Mouse (Mus musculus) limb, embryonic 10.5 days (tissue): Measurements from ENCODE around the gene Gm20741. TPM values are rescaled to one million over a fixed set of nuclear protein-coding genes. Genes with fewer than 3 reads are reported as not detected.

Experiments used
- DNase-seq: peaks from one replicate; pipeline ENCODE4 v3.0.0-alpha.2; 2017; ENCODE audit warnings: low spot score
- H3K27ac ChIP-seq: fragments of 300-500 bp; sonication (generic); 2 replicates; pipeline ENCODE4 v1.5.1; 2016; ENCODE audit warnings: mild to moderate bottlenecking
- H3K27me3 ChIP-seq: fragments of 300-500 bp; sonication (generic); 2 replicates; pipeline ENCODE4 v1.6.1; 2016; ENCODE audit warnings: low read depth, mild to moderate bottlenecking; ENCODE audit not compliant: poor library complexity, severe bottlenecking
- H3K36me3 ChIP-seq: fragments of 300-500 bp; sonication (generic); 2 replicates; pipeline ENCODE4 v1.6.1; 2016; ENCODE audit warnings: mild to moderate bottlenecking, moderate library complexity
- H3K4me1 ChIP-seq: fragments of 300-500 bp; sonication (generic); 2 replicates; pipeline ENCODE4 v1.6.1; 2016
- H3K4me3 ChIP-seq: fragments of 300-500 bp; sonication (generic); 2 replicates; pipeline ENCODE4 v1.5.1; 2016; ENCODE audit warnings: mild to moderate bottlenecking, moderate library complexity
- H3K9me3 ChIP-seq: fragments of 300-500 bp; sonication (generic); replicated peaks from 2 replicates; pipeline ENCODE4 v1.6.1; 2016; ENCODE audit warnings: mild to moderate bottlenecking
- WGBS: fragments of 180-500 bp; shearing (Covaris S2); methylation state at CpG from one replicate; pipeline ENCODE4 v1.1.7; 2016; 5-methylcytosine and 5-hydroxymethylcytosine counted together
- polyA plus RNA-seq: library from polyadenylated mRNA; unstranded; fragments of >200 nt; fragmentation: Nextera tagmentation; extraction: Ambion mirVana; gene quantifications from 2 replicates; pipeline ENCODE4 v1.2.1, GENCODE M21; 2016

Gm20741 gene
- polyA plus RNA-seq = not detected in 2 replicates

- H3K36me3 ChIP-seq = no peaks in the 10 kb centered on the region
- no peak for DNase-seq
- no peak within 1 kb of the TSS for H3K27ac ChIP-seq
- no peaks in the 10 kb centered on the region for H3K4me1 ChIP-seq
- H3K4me3 ChIP-seq = no peak within 1 kb of the TSS
- H3K27me3 ChIP-seq = no peaks in the 10 kb centered on the region
- 93% methylated on average over 2 of the region's 2 CpGs for WGBS
- H3K9me3 ChIP-seq = no peaks in the 10 kb centered on the region
Measured at GRCm38 (mm10) chr16:88811827-88812226, at the start of gene Gm20741. Gene Gm20741 (minus strand): TSS chr16:88812220.

DNA sequence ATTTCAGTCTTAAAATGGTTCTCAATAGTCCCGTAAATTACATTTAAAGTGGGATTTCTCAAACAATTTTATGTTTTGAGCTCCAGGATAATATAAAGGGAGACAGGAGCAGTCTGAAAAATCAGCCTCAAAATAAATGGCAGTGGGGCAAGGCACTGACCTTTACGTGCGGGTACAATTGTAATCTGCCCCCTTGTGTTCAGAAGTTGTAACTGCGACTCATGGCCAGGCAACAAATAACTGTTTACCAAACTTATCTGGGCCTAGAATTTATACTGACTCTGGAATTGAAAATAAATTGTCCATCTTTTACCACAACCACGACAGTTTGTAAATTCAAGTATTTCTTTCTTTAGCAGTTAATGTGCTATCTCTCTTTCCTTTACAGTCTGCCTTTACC is 39.4 kb upstream of the Gm20741 start:
- Histone ChIP-seq H3K27me3 (no peaks in the 10 kb centered on the region), H3K4me1 (no peaks in the 10 kb centered on the region), H3K9me3 (no peaks in the 10 kb centered on the region), H3K4me3 (no peak overlapping the region), H3K27ac (no peak overlapping the region), H3K36me3 (no peaks in the 10 kb centered on the region)
- no peak for DNase-seq
- WGBS = 12% methylated on average over 5 of the region's 5 CpGs

GRCm38 (mm10) chr16:88848558-88848957 is 36.5 kb upstream of the Gm20741 start:
- Histone ChIP-seq H3K4me1 (no peaks in the 10 kb centered on the region), H3K4me3 (no peak overlapping the region), H3K9me3 (no peaks in the 10 kb centered on the region), H3K27ac (no peak overlapping the region), H3K27me3 (no peaks in the 10 kb centered on the region), H3K36me3 (no peaks in the 10 kb centered on the region)
- WGBS = 91% methylated on average over 4 of the region's 4 CpGs
- no peak for DNase-seq

GRCm38 (mm10) chr16:88847363-88847762 is 35.3 kb upstream of the Gm20741 start:
- no peak for DNase-seq
- 93% methylated on average over 1 of the region's 1 CpGs for WGBS
- Histone ChIP-seq H3K9me3 (no peaks in the 10 kb centered on the region), H3K4me1 (no peaks in the 10 kb centered on the region), H3K4me3 (no peak overlapping the region), H3K27me3 (no peaks in the 10 kb centered on the region), H3K27ac (no peak overlapping the region), H3K36me3 (no peaks in the 10 kb centered on the region)

- peaks cover 17% of the 10 kb centered on the region for H3K4me1 ChIP-seq
- no peak overlapping the region for H3K27ac ChIP-seq
- H3K9me3 ChIP-seq = no peaks in the 10 kb centered on the region
- peak; percentile 42 for DNase-seq
- H3K4me3 ChIP-seq = no peak overlapping the region
- H3K27me3 ChIP-seq = no peaks in the 10 kb centered on the region
- WGBS = 9% methylated on average over 3 of the region's 3 CpGs
- H3K36me3 ChIP-seq = no peaks in the 10 kb centered on the region
Measured at GRCm38 (mm10) chr16:88826978-88827377, 15.0 kb upstream of the Gm20741 start.

- DNase-seq = no peak
- H3K36me3 ChIP-seq = no peaks in the 10 kb centered on the region
- H3K27me3 ChIP-seq = no peaks in the 10 kb centered on the region
- no peaks in the 10 kb centered on the region for H3K9me3 ChIP-seq
- H3K27ac ChIP-seq = no peak within 1 kb of the TSS
- peaks cover 17% of the 10 kb centered on the region for H3K4me1 ChIP-seq
- H3K4me3 ChIP-seq = no peak within 1 kb of the TSS
- WGBS = 51% methylated on average over 9 of the region's 9 CpGs
Measured at GRCm38 (mm10) chr16:88826095-88826652, 14.2 kb upstream of the Gm20741 start, which contains the start of gene Krtap14. Gene Krtap14 (minus strand): TSS chr16:88826145.

DNA sequence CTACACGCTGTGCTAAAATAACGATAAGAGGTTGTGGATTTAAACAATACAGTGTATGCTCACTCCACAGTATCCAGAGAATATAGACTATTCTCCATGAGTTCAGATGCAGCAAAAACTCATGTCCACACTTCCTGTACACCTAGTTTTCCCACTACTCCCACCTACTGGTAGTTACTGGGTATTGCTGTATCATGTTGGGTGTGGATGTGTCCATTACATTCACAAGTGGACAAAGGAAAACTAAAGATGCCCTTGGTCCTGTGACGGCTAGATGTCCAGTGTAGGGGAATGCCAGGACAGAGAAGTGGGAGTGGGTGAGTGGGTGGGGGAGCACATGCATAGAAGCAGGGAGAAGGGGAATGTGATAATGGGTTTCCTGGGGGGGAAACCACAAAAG is 11.7 kb upstream of the Gm20741 start:
- Histone ChIP-seq H3K36me3 (no peaks in the 10 kb centered on the region), H3K27ac (no peak overlapping the region), H3K4me1 (peaks cover 17% of the 10 kb centered on the region), H3K9me3 (no peaks in the 10 kb centered on the region), H3K4me3 (no peak overlapping the region), H3K27me3 (no peaks in the 10 kb centered on the region)
- 89% methylated on average over 3 of the region's 3 CpGs for WGBS
- no peak for DNase-seq

- Histone ChIP-seq H3K27ac (no peak within 1 kb of the TSS), H3K9me3 (no peaks in the 10 kb centered on the region), H3K4me1 (no peaks in the 10 kb centered on the region), H3K27me3 (no peaks in the 10 kb centered on the region), H3K4me3 (no peak within 1 kb of the TSS), H3K36me3 (no peaks in the 10 kb centered on the region)
- WGBS = 83% methylated on average over 3 of the region's 3 CpGs
- no peak for DNase-seq
Measured at GRCm38 (mm10) chr16:88820066-88820465, 8.0 kb upstream of the Gm20741 start, which contains the start of gene Krtap15. Gene Krtap15 (plus strand): TSS chr16:88820215.

DNA sequence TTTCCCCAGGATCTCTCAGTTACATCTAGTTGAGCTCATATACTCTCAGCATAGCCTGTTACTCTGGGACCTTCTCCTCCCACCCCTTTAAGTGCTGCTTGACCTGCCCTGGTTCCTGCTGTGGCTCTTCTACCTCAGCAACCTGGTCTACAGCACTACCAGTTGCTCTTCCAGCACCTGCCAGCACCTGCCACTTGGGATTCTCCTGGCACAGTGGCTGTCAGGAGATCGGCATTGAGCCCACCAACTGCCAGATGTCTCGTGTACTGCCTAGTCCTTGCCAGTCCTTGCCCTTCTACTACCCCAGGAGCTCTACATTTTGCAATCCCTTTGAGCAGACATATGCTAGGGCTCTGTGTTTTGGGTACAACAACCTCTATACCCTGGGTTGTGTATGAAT is 25.2 kb downstream of the Gm20741 start:
- DNase-seq = no peak
- WGBS = 86% methylated on average over 2 of the region's 2 CpGs
- H3K27me3 ChIP-seq = no peaks in the 10 kb centered on the region
- H3K4me3 ChIP-seq = no peak overlapping the region
- H3K9me3 ChIP-seq = no peaks in the 10 kb centered on the region
- H3K4me1 ChIP-seq = no peaks in the 10 kb centered on the region
- H3K27ac ChIP-seq = no peak overlapping the region
- H3K36me3 ChIP-seq = no peaks in the 10 kb centered on the region

GRCm38 (mm10) chr16:88777596-88777995 is 34.4 kb downstream of the Gm20741 start, which contains the start of gene Gm5965:
Gene Gm5965 (plus strand): TSS chr16:88777896.
- DNase-seq = no peak
- Histone ChIP-seq H3K36me3 (no peaks in the 10 kb centered on the region), H3K4me3 (no peak within 1 kb of the TSS), H3K27ac (no peak within 1 kb of the TSS), H3K27me3 (no peaks in the 10 kb centered on the region), H3K9me3 (no peaks in the 10 kb centered on the region), H3K4me1 (no peaks in the 10 kb centered on the region)
- 92% methylated on average over 5 of the region's 6 CpGs for WGBS

DNA sequence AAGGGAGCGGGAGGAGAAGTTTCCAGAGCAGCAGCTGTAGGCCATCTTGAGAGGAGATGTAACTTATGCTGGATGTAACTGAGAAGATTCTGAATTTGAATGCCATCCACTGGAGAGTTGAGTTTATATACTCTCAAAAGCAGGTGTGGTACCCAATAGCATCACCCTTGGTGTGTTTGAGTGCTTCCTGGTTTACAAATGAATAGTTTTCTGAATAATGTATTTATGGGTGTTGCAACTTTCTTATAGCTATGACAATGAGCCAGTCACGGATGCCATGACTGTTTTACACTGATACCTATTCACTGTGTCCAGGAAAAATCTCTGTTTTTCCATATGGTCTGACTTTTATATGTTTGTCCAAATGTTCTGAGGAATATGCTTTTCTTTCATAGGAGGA is 37.9 kb downstream of the Gm20741 start, which contains the start of gene 2310057N15Rik:
2310057N15Rik (minus strand) TSS at position 101 of the 400 bp plus-strand sequence.
- no peaks in the 10 kb centered on the region for H3K27me3 ChIP-seq
- no peaks in the 10 kb centered on the region for H3K36me3 ChIP-seq
- no peaks in the 10 kb centered on the region for H3K9me3 ChIP-seq
- no peak within 1 kb of the TSS for H3K27ac ChIP-seq
- no peak within 1 kb of the TSS for H3K4me3 ChIP-seq
- H3K4me1 ChIP-seq = no peaks in the 10 kb centered on the region
- DNase-seq = no peak
- WGBS = 89% methylated on average over 2 of the region's 2 CpGs
